Mouse (Mus musculus) MEL (cell line): Measurements from ENCODE around the gene Ndufv1. TPM values are rescaled to one million over a fixed set of nuclear protein-coding genes. Genes with fewer than 3 reads are reported as not detected.

Source experiments
- DNase-seq: peaks from one replicate; pipeline ENCODE4 v3.0.0; 2011; ENCODE audit warnings: low read depth, low spot score
- H3K27ac ChIP-seq: 2 replicates; pipeline ENCODE4 v1.5.1; 2012; ENCODE audit warnings: low read depth, mild to moderate bottlenecking, control low read depth, low read length, moderate library complexity; ENCODE audit not compliant: control insufficient read depth
- H3K27me3 ChIP-seq, 2 experiments: fragments of 150-350 bp in 1 of 2; sonication (generic) in 1 of 2; 2 replicates each; pipeline ENCODE4 v1.6.1; 2012; ENCODE audit warnings: low read length in 2 of 2, mild to moderate bottlenecking in 2 of 2, improper control_type of control experiment in 1 of 2, moderate library complexity in 1 of 2; ENCODE audit not compliant: insufficient read depth in 2 of 2, control insufficient read depth in 1 of 2
- H3K36me3 ChIP-seq, 2 experiments: 2 replicates each; pipeline ENCODE4 v1.6.1; 2012 to 2014; ENCODE audit warnings: low read length in 2 of 2, improper control_type of control experiment in 1 of 2, inconsistent platforms in 1 of 2, mild to moderate bottlenecking in 1 of 2; ENCODE audit not compliant: insufficient read depth in 2 of 2, control insufficient read depth in 1 of 2
- H3K4me1 ChIP-seq, 2 experiments: fragments of 150-350 bp in 1 of 2; sonication (generic) in 1 of 2; 2 replicates each; pipeline ENCODE4 v1.6.1; 2012; ENCODE audit warnings: low read length in 2 of 2, improper control_type of control experiment in 1 of 2, mild to moderate bottlenecking in 1 of 2; ENCODE audit not compliant: insufficient read depth in 2 of 2, control insufficient read depth in 1 of 2
- H3K4me3 ChIP-seq, 2 experiments: fragments of 150-350 bp in 1 of 2; sonication (generic) in 1 of 2; 2 replicates each; pipeline ENCODE4 v1.5.1; 2012; ENCODE audit warnings: low read depth in 2 of 2, low read length in 2 of 2, mild to moderate bottlenecking in 2 of 2, moderate library complexity in 2 of 2, control low read depth in 1 of 2, improper control_type of control experiment in 1 of 2; ENCODE audit not compliant: control insufficient read depth in 1 of 2, insufficient read depth in 1 of 2
- H3K79me2 ChIP-seq: 2 replicates; pipeline ENCODE4 v1.6.1; 2012; ENCODE audit warnings: mild to moderate bottlenecking, low read length, moderate library complexity; ENCODE audit not compliant: control insufficient read depth, poor library complexity, insufficient read depth
- H3K9ac ChIP-seq: 2 replicates; pipeline ENCODE4 v1.6.1; 2012; ENCODE audit warnings: low read depth, mild to moderate bottlenecking, control low read depth, low read length, moderate library complexity; ENCODE audit not compliant: control insufficient read depth, poor library complexity, severe bottlenecking
- H3K9me3 ChIP-seq: fragments of 150-350 bp; sonication (generic); replicated peaks from 2 replicates; pipeline ENCODE4 v1.6.1; 2012; ENCODE audit warnings: mild to moderate bottlenecking, low read length, improper control_type of control experiment, moderate library complexity; ENCODE audit not compliant: insufficient read depth
- BHLHE40 ChIP-seq: IDR thresholded peaks from 2 replicates; pipeline ENCODE4 v1.6.1; 2012; ENCODE audit warnings: low read depth, mild to moderate bottlenecking, inconsistent platforms, low read length, improper control_type of control experiment, borderline replicate concordance
- CHD1 ChIP-seq: IDR thresholded peaks from 2 replicates; pipeline ENCODE4 v1.6.1; 2012; ENCODE audit warnings: low read depth, mild to moderate bottlenecking, inconsistent platforms, low read length, improper control_type of control experiment
- CHD2 ChIP-seq: IDR thresholded peaks from 2 replicates; pipeline ENCODE4 v1.6.1; 2011; ENCODE audit warnings: low read length, improper control_type of control experiment
- CTCF ChIP-seq, 3 experiments: IDR thresholded peaks in 2 of 3; conservative IDR thresholded peaks in 1 of 3; 2 replicates each; pipeline ENCODE4 v1.5.1; 2011 to 2012; ENCODE audit warnings: low read length in 3 of 3, low read depth in 2 of 3, mild to moderate bottlenecking in 2 of 3, improper control_type of control experiment in 1 of 3, inconsistent platforms in 1 of 3, mixed read lengths in 1 of 3, moderate library complexity in 1 of 3; ENCODE audit not compliant: control insufficient read depth in 1 of 3, insufficient read depth in 1 of 3, poor library complexity in 1 of 3, severe bottlenecking in 1 of 3
- ELF1 ChIP-seq: IDR thresholded peaks from 2 replicates; pipeline ENCODE4 v1.6.1; 2014; ENCODE audit warnings: low read depth, mild to moderate bottlenecking, inconsistent platforms, low read length, improper control_type of control experiment, moderate library complexity
- EP300 ChIP-seq, 2 experiments: IDR thresholded peaks; 2 replicates each; pipeline ENCODE4 v1.6.1; 2011; ENCODE audit warnings: improper control_type of control experiment in 2 of 2, low read length in 2 of 2, low read depth in 1 of 2, mild to moderate bottlenecking in 1 of 2
- ETS1 ChIP-seq: IDR thresholded peaks from 2 replicates; pipeline ENCODE4 v1.6.1; 2012; ENCODE audit warnings: low read depth, mild to moderate bottlenecking, inconsistent platforms, low read length, improper control_type of control experiment, moderate library complexity
- GABPA ChIP-seq: IDR thresholded peaks from 2 replicates; pipeline ENCODE4 v1.6.1; 2012; ENCODE audit warnings: low read depth, mild to moderate bottlenecking, inconsistent platforms, low read length, improper control_type of control experiment, moderate library complexity
- GATA1 ChIP-seq: IDR thresholded peaks from 2 replicates; pipeline ENCODE4 v1.6.1; 2011; ENCODE audit warnings: low read depth, low read length, improper control_type of control experiment
- HCFC1 ChIP-seq: IDR thresholded peaks from 2 replicates; pipeline ENCODE4 v1.6.1; 2012; ENCODE audit warnings: low read depth, mild to moderate bottlenecking, inconsistent platforms, low read length, improper control_type of control experiment, moderate library complexity
- KAT2A ChIP-seq: conservative IDR thresholded peaks from 2 replicates; pipeline ENCODE4 v1.6.1; 2012; ENCODE audit warnings: low read depth, low read length, improper control_type of control experiment, inconsistent platforms
- MAFK ChIP-seq: IDR thresholded peaks from 2 replicates; pipeline ENCODE4 v1.6.1; 2011; ENCODE audit warnings: low read depth, mild to moderate bottlenecking, low read length, improper control_type of control experiment, borderline replicate concordance
- MEF2A ChIP-seq: IDR thresholded peaks from 2 replicates; pipeline ENCODE4 v1.6.1; 2014; ENCODE audit warnings: low read depth, mild to moderate bottlenecking, inconsistent platforms, low read length, improper control_type of control experiment; ENCODE audit not compliant: poor library complexity, insufficient replicate concordance, severe bottlenecking; ENCODE audit errors: extremely low read depth
- MXI1 ChIP-seq: IDR thresholded peaks from 2 replicates; pipeline ENCODE4 v1.6.1; 2011; ENCODE audit warnings: mild to moderate bottlenecking, low read depth, low read length, improper control_type of control experiment
- MYB ChIP-seq: IDR thresholded peaks from 2 replicates; pipeline ENCODE4 v1.6.1; 2011; ENCODE audit warnings: mild to moderate bottlenecking, low read depth, low read length, improper control_type of control experiment
- MYC ChIP-seq: IDR thresholded peaks from 2 replicates; pipeline ENCODE4 v1.6.1; 2011; ENCODE audit warnings: low read depth, mild to moderate bottlenecking, low read length, improper control_type of control experiment, moderate library complexity
- NELFE ChIP-seq: IDR thresholded peaks from 2 replicates; pipeline ENCODE4 v1.6.1; 2011; ENCODE audit warnings: low read depth, low read length, improper control_type of control experiment
- POLR2A ChIP-seq, 2 experiments: IDR thresholded peaks; 2 replicates each; pipeline ENCODE4 v1.6.1; 2011 to 2012; ENCODE audit warnings: low read length in 2 of 2, mild to moderate bottlenecking in 2 of 2, control low read depth in 1 of 2, improper control_type of control experiment in 1 of 2, low read depth in 1 of 2, moderate library complexity in 1 of 2; ENCODE audit not compliant: control insufficient read depth in 1 of 2, insufficient read depth in 1 of 2, poor library complexity in 1 of 2
- POLR2AphosphoS5 ChIP-seq: IDR thresholded peaks from 2 replicates; pipeline ENCODE4 v1.6.1; 2012; ENCODE audit warnings: low read depth, borderline replicate concordance, mild to moderate bottlenecking, inconsistent platforms, low read length, moderate library complexity, mixed read lengths
- RAD21 ChIP-seq: IDR thresholded peaks from 2 replicates; pipeline ENCODE4 v1.6.1; 2011; ENCODE audit warnings: mild to moderate bottlenecking, low read depth, low read length, improper control_type of control experiment
- RCOR1 ChIP-seq: IDR thresholded peaks from 2 replicates; pipeline ENCODE4 v1.6.1; 2012; ENCODE audit warnings: low read depth, mild to moderate bottlenecking, inconsistent platforms, low read length, improper control_type of control experiment
- SIN3A ChIP-seq: IDR thresholded peaks from 2 replicates; pipeline ENCODE4 v1.6.1; 2012; ENCODE audit warnings: low read length, improper control_type of control experiment, inconsistent platforms
- SMC3 ChIP-seq: IDR thresholded peaks from 2 replicates; pipeline ENCODE4 v1.6.1; 2011; ENCODE audit warnings: low read depth, low read length, improper control_type of control experiment
- TBP ChIP-seq: IDR thresholded peaks from 2 replicates; pipeline ENCODE4 v1.8.0; 2011; ENCODE audit warnings: low read depth, low read length, improper control_type of control experiment
- TCF12 ChIP-seq: IDR thresholded peaks from 2 replicates; pipeline ENCODE4 v1.6.1; 2014; ENCODE audit warnings: low read depth, mild to moderate bottlenecking, inconsistent platforms, low read length, improper control_type of control experiment, moderate library complexity
- USF1 ChIP-seq: IDR thresholded peaks from 2 replicates; pipeline ENCODE4 v1.6.1; 2014; ENCODE audit warnings: low read depth, mild to moderate bottlenecking, inconsistent platforms, low read length, improper control_type of control experiment, moderate library complexity
- ZC3H11A ChIP-seq: IDR thresholded peaks from 2 replicates; pipeline ENCODE4 v1.6.1; 2012; ENCODE audit warnings: low read depth, mild to moderate bottlenecking, inconsistent platforms, low read length, improper control_type of control experiment
- ZKSCAN1 ChIP-seq: IDR thresholded peaks from 2 replicates; pipeline ENCODE4 v1.6.1; 2012; ENCODE audit warnings: low read depth, mild to moderate bottlenecking, inconsistent platforms, low read length, improper control_type of control experiment, moderate library complexity
- ZMIZ1 ChIP-seq: IDR thresholded peaks from 2 replicates; pipeline ENCODE4 v1.6.1; 2012; ENCODE audit warnings: low read depth, mild to moderate bottlenecking, inconsistent platforms, low read length, improper control_type of control experiment, moderate library complexity
- ZNF384 ChIP-seq: IDR thresholded peaks from 2 replicates; pipeline ENCODE4 v1.6.1; 2012; ENCODE audit warnings: low read depth, mild to moderate bottlenecking, inconsistent platforms, low read length, improper control_type of control experiment
- polyA plus RNA-seq, 2 experiments: library from polyadenylated mRNA; stranded (reverse) in 1 of 2; unstranded in 1 of 2; fragments of >175 nt in 1 of 2; fragments of >200 nt in 1 of 2; gene quantifications; 2 replicates each; pipeline versions ENCODE4 v1.2.1 to v1.2.4; 2012; ENCODE audit warnings: low replicate concordance in 2 of 2, low read depth in 1 of 2; ENCODE audit not compliant: insufficient read length in 2 of 2, insufficient read depth in 1 of 2, missing spikeins in 1 of 2
- total RNA-seq: library from RNA; depleted of rRNA; stranded (reverse); fragments of 300-350 nt; gene quantifications from 2 replicates; pipeline ENCODE4 v1.2.3, GENCODE M21; 2012

Ndufv1 gene
- total and polyA plus RNA-seq, 3 experiments, result 218 to 267 TPM; not detected in 1

GRCm38 (mm10) chr19:4023185-4023584 is 10.6 kb upstream of the Ndufv1 start:
- Histone ChIP-seq H3K9ac (no peak overlapping the region), H3K27ac (no peak overlapping the region), H3K79me2 (no peaks in the 10 kb centered on the region), H3K9me3 (no peaks in the 10 kb centered on the region), H3K4me3 (no peak overlapping the region), H3K36me3 (no peaks in the 10 kb centered on the region), H3K4me1 (peaks cover 0 to 3% of the 10 kb centered on the region in 2 experiments; a peak in 2 of 4 replicates), H3K27me3 (no peaks in the 10 kb centered on the region)
- DNase-seq, result no peak
- no peak for TF ChIP-seq EP300 (IDR thresholded peaks at IDR 0.05; ENCODE audit: low read depth in 1 of 2, low read length in 2 of 2)

GRCm38 (mm10) chr19:4018743-4019583 is 6.4 kb upstream of the Ndufv1 start:
- Histone ChIP-seq H3K4me1 (peaks cover 0 to 3% of the 10 kb centered on the region in 2 experiments; a peak in 2 of 4 replicates), H3K9ac (peak overlapping the region; percentile 46), H3K27ac (no peak overlapping the region), H3K36me3 (no peaks in the 10 kb centered on the region), H3K9me3 (no peaks in the 10 kb centered on the region), H3K4me3 (peak overlapping the region; percentile 33 to 75), H3K27me3 (no peaks in the 10 kb centered on the region), H3K79me2 (no peaks in the 10 kb centered on the region)
- DNase-seq, result peak; percentile 90
- TF ChIP-seq SIN3A, result peak; percentile 75
- TF ChIP-seq HCFC1, result peak; percentile 41; the same call in 1 of the 2 replicates
- peak; percentile 93 for TF ChIP-seq ZC3H11A
- 0 out of 2 replicates have a peak, but pooled peaks have one; percentile 35 for TF ChIP-seq USF1
- no peak for TF ChIP-seq CHD2
- no peak for TF ChIP-seq ETS1
- TF ChIP-seq CHD1, result no peak
- 0 out of 2 replicates have a peak, but pooled peaks have one; percentile 29 for TF ChIP-seq TBP
- TF ChIP-seq ZMIZ1, result no peak
- peak; percentile 96 for TF ChIP-seq SMC3
- peak; percentile 60 for TF ChIP-seq MXI1
- no peak for TF ChIP-seq ELF1
- TF ChIP-seq EP300 (IDR thresholded peaks at IDR 0.05; ENCODE audit: low read depth in 1 of 2, low read length in 2 of 2), result no peak
- peak; percentile 100 for TF ChIP-seq RAD21
- no peak for TF ChIP-seq MEF2A
- no peak for TF ChIP-seq RCOR1
- no peak for TF ChIP-seq TCF12
- TF ChIP-seq ZKSCAN1, result no peak
- TF ChIP-seq MYC, result peak; percentile 44; the same call in 1 of the 2 replicates
- 0 out of 2 replicates have a peak, but pooled peaks have one; percentile 9 for TF ChIP-seq MAFK
- peak; percentile 68 to 98 (median 89) for TF ChIP-seq CTCF (IDR thresholded peaks at IDR 0.05 in 2 of 3, conservative IDR thresholded peaks at IDR 0.05 in 1 of 3; ENCODE audit: control insufficient read depth in 1 of 3, insufficient read depth in 1 of 3, low read depth in 2 of 3, low read length in 3 of 3, poor library complexity in 1 of 3, severe bottlenecking in 1 of 3)
- TF ChIP-seq ZNF384, result 0 out of 2 replicates have a peak, but pooled peaks have one; percentile 19
- TF ChIP-seq POLR2AphosphoS5, result no peak
- no peak for TF ChIP-seq KAT2A
- TF ChIP-seq GABPA, result no peak
- no peak for TF ChIP-seq NELFE
- TF ChIP-seq GATA1, result no peak
- no peak for TF ChIP-seq POLR2A (IDR thresholded peaks at IDR 0.05; ENCODE audit: control insufficient read depth in 1 of 2, insufficient read depth in 1 of 2, low read depth in 1 of 2, low read length in 2 of 2, poor library complexity in 1 of 2)
- 0 out of 2 replicates have a peak, but pooled peaks have one; percentile 15 for TF ChIP-seq BHLHE40
- no peak for TF ChIP-seq MYB
